ENCODE assay signal across 27 mouse cellular contexts in genomic region chr13:114726828-114727227, GRCm38 (mm10).
"Had no signal": no experiment of that assay in that cellular context is flagged by ENCODE, and none has a peak within 500 bp of the region (broad histone marks: within the 10 kb centered on the region; RNA-seq: fewer than 3 reads in every experiment).

No protein-coding gene starts in this region.

- H3K4me3 ChIP-seq: embryonic facial prominence, embryonic 10.5 days; embryonic facial prominence, embryonic 12.5 days; embryonic facial prominence, embryonic 13.5 days; embryonic facial prominence, embryonic 15.5 days; erythroblast, embryonic 14.5 days; forebrain, embryonic 10.5 days; forebrain, embryonic 12.5 days; forebrain, embryonic 13.5 days; forebrain, embryonic 15.5 days; gastrocnemius, adult 2 months; heart, adult 2 months; heart, embryonic 10.5 days had no signal

- ATAC-seq: forebrain, embryonic 13.5 days; forebrain, embryonic 14.5 days; forebrain, embryonic 15.5 days; forebrain, embryonic 16.5 days; forebrain, postnatal 0 days had no signal

- DNase-seq: cerebellum, adult 9-10 months; cerebellum, adult 9-11 months; cerebellum, postnatal 10 days; cerebellum, postnatal 14 days; cerebellum, postnatal 25 days; cerebellum, postnatal 36 days; embryo, embryonic 11 days; forebrain, postnatal 0 days; gastrocnemius, adult 2 months; gastrocnemius, postnatal 10 days; gastrocnemius, postnatal 14 days; gastrocnemius, postnatal 25 days; heart, adult 11 months; heart, adult 18-20 months; heart, adult 2 months had no signal

- H3K4me1 ChIP-seq: embryonic facial prominence, embryonic 10.5 days; embryonic facial prominence, embryonic 12.5 days; embryonic facial prominence, embryonic 13.5 days; embryonic facial prominence, embryonic 15.5 days; forebrain, embryonic 10.5 days; forebrain, embryonic 12.5 days; forebrain, embryonic 13.5 days; forebrain, embryonic 15.5 days; heart, embryonic 10.5 days had no signal

- H3K27ac ChIP-seq: embryonic facial prominence, embryonic 10.5 days; embryonic facial prominence, embryonic 12.5 days; embryonic facial prominence, embryonic 13.5 days; embryonic facial prominence, embryonic 15.5 days; forebrain, embryonic 10.5 days; forebrain, embryonic 12.5 days; forebrain, embryonic 13.5 days; forebrain, embryonic 15.5 days; gastrocnemius, adult 2 months; heart, adult 2 months; heart, embryonic 10.5 days had no signal

- H3K27me3 ChIP-seq: embryonic facial prominence, embryonic 12.5 days; embryonic facial prominence, embryonic 13.5 days; embryonic facial prominence, embryonic 15.5 days; forebrain, embryonic 12.5 days; forebrain, embryonic 13.5 days; forebrain, embryonic 15.5 days had no signal
